Mouse (Mus musculus): Measurements from ENCODE around the gene Cxcl16. TPM values are rescaled to one million over a fixed set of nuclear protein-coding genes. Genes with fewer than 3 reads are reported as not detected.
"Not testable (repeated sequence)": the region's sequence is repeated elsewhere in the genome, so short reads cannot be mapped to it uniquely, and the experiment has no call there.

Cxcl16 gene
- polyA plus RNA-seq, 1 experiment from 2014 or later = 10.4 TPM

DNA sequence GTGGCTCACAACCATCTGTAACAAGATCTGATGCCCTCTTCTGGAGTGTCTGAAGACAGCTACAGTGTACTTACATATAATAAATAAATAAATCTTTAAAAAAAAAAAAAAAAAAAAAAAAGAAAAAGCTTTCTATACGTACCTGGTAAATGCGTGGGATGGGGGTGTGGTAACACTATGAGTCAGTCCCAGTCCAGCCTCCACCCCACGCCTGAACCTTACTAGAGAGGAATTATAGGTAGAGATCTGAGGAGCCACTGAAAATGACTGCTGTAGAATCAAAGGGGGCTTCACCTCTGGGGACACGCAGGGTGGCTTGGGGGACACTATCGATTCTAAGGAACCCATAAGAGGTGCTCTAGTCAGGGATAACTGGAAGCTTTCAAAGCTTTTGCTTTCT, 13.5 kb upstream of the Cxcl16 start:
- WGBS = 86% methylated on average over 5 of the region's 5 CpGs
- not testable (repeated sequence) for H3K27ac ChIP-seq; H3K36me3 ChIP-seq; H3K4me1 ChIP-seq (replicated peaks); H3K9ac ChIP-seq; H3K9me3 ChIP-seq; H3K27me3 ChIP-seq (replicated peaks); H3K4me3 ChIP-seq (replicated peaks); ATAC-seq; H3K4me2 ChIP-seq (replicated peaks)

DNA sequence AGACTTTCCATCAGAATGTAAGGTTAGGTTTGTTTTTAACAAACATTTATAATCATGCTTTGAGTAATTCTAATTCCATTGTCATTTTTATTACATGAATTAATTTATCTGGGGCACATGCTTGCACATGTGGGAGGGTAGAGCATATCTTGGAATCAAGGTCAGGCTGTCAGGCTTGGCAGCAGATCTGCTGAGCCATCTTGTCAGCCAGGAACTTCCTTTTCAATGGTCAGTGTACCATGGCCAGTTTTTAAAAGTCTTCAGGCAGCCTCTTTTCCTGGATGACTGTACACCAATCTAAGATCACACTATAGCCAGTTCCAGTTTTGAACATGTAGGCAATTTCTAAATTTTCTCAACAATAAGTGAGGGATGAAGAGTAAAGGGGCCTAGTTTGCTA, 12.9 kb upstream of the Cxcl16 start:
- no peaks in the 10 kb centered on the region for H3K9me3 ChIP-seq
- ATAC-seq = no peak

DNA sequence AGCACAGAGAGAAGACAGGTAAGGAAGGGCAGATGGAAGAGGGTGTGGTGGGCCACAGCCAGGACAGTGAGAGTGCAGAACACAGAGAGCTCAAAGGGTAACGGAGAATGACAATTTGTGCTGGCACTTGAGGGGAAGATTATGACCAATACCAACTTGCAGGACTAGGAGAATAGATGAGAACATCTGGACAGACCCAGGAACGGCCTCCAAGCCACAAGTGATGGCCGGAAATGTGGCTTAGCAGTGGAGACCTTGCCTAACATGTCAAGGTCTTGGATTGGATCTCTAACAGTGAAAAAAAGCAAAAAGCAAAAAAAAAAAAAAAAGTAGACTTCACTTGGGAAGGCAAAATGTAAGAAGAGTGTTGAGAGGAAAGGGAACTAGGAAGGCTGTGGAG, 10.0 kb upstream of the Cxcl16 start:
- no peak overlapping the region for H3K4me2 ChIP-seq (replicated peaks)
- no peaks in the 10 kb centered on the region for H3K9me3 ChIP-seq
- no peak overlapping the region for H3K9ac ChIP-seq
- H3K36me3 ChIP-seq = no peaks in the 10 kb centered on the region
- ATAC-seq = no peak
- H3K27me3 ChIP-seq (replicated peaks) = peaks cover 3% of the 10 kb centered on the region
- WGBS = 86% methylated on average over 3 of the region's 3 CpGs
- peaks cover 10% of the 10 kb centered on the region for H3K4me1 ChIP-seq (replicated peaks)
- no peak overlapping the region for H3K27ac ChIP-seq
- no peak overlapping the region for H3K4me3 ChIP-seq (replicated peaks)

More for the DNA sequence above, 12.9 kb upstream of the Cxcl16 start:
- Histone ChIP-seq H3K27ac (no peak overlapping the region), H3K4me2 (replicated peaks) (no peak overlapping the region), H3K36me3 (no peaks in the 10 kb centered on the region), H3K4me1 (replicated peaks) (peaks cover 4% of the 10 kb centered on the region; the same call in 1 of the 2 replicates), H3K4me3 (replicated peaks) (no peak overlapping the region), H3K27me3 (replicated peaks) (no peaks in the 10 kb centered on the region), H3K9ac (no peak overlapping the region)

DNA sequence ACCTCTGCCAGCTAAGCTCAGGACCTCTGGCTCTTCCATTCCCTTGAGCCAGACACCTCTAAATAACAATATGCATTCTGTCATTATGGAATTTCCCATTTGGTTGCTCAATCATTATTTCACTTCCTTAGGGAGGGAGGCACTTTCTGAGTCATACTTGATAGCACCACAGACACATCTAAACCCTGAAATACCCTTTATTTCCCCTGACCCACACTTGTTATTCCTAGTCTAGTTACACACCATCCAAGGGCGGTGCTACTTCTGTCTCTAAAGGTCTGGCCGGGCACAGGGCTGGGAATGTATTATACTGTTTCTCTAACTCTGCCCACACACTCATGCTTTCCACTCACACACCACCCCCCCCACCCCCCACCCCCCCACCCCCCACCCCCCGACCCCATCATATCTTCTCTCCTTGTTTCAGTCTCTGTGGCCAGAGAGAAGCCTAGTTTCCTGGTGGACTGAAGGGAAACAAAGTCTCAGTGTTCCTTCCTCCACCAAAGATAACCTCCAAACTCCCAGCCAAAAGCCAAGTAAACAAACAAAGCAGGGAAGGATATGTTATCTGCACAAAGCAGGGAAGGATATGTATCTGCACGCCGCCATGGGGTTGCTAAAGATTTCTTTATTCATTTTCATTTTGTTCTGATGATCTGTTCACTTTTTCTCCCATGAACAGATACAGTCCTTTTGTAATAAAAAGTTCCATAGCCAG, 8.3 kb upstream of the Cxcl16 start:
- no peak for ATAC-seq
- WGBS = 69% methylated on average over 5 of the region's 5 CpGs

DNA sequence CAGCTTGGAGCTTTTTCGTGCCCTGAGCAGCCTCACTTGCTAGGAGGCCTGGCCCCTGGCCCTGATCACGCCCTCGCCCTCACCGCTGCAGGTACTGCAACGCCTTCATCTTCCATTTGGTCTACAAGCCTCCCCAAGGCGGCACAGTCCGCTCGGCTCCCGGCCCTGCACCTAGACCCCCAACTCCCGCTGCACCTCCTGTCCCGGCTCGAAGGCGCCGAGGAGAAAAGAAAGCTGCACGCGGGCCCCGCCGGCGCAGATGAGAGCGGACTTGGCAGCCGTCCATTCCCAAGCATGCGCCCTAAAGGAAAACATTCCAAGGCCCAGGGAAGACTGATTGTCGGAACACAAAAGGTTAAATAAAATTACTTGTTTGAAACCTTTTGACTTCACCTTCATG, 6.0 kb upstream of the Cxcl16 start:
- peaks cover 6% of the 10 kb centered on the region for H3K27me3 ChIP-seq (replicated peaks)
- H3K36me3 ChIP-seq = no peaks in the 10 kb centered on the region
- H3K27ac ChIP-seq = 0 out of 2 replicates have a peak overlapping the region, but pooled peaks have one; percentile 29
- no peaks in the 10 kb centered on the region for H3K9me3 ChIP-seq
- peaks cover 10% of the 10 kb centered on the region for H3K4me1 ChIP-seq (replicated peaks)
- H3K4me2 ChIP-seq (replicated peaks) = peak overlapping the region; percentile 66
- H3K4me3 ChIP-seq (replicated peaks) = peak overlapping the region; percentile 30
- ATAC-seq = no peak
- peak overlapping the region; percentile 24; the same call in 1 of the 2 replicates for H3K9ac ChIP-seq
- WGBS = 10% methylated on average over 23 of the region's 23 CpGs

More for the DNA sequence above, 8.3 kb upstream of the Cxcl16 start:
- H3K27me3 ChIP-seq (replicated peaks) = peaks cover 5% of the 10 kb centered on the region
- H3K4me2 ChIP-seq (replicated peaks) = no peak overlapping the region
- no peaks in the 10 kb centered on the region for H3K36me3 ChIP-seq
- peaks cover 10% of the 10 kb centered on the region for H3K4me1 ChIP-seq (replicated peaks)
- H3K4me3 ChIP-seq (replicated peaks) = no peak overlapping the region
- no peaks in the 10 kb centered on the region for H3K9me3 ChIP-seq
- H3K27ac ChIP-seq = 0 out of 2 replicates have a peak overlapping the region, but pooled peaks have one; percentile 41
- no peak overlapping the region for H3K9ac ChIP-seq

DNA sequence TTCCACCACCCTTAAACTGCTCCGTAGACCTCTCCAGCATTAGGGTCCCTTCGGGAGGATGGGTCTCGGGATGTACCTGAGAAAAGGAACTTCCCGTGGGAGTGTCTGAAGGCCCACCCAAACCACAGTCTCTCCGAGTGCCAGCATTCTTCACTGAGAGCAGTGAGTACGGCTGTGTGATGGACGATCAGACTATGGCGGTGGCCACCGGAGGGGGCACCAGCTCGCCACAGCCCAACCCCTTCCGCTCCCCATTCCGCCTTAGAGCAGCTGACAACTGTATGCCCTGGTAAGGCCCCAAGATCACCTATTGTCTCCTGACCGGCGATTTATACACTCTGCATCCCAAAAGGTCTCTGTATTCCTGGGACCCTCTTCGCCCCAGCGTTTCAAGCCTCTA, 5.4 kb upstream of the Cxcl16 start:
- Histone ChIP-seq H3K9ac (no peak overlapping the region), H3K4me2 (replicated peaks) (peak overlapping the region; percentile 66), H3K9me3 (no peaks in the 10 kb centered on the region), H3K4me3 (replicated peaks) (peak overlapping the region; percentile 30), H3K27me3 (replicated peaks) (peaks cover 9% of the 10 kb centered on the region), H3K27ac (no peak overlapping the region), H3K4me1 (replicated peaks) (peaks cover 10% of the 10 kb centered on the region), H3K36me3 (no peaks in the 10 kb centered on the region)
- 36% methylated on average over 16 of the region's 16 CpGs for WGBS
- no peak for ATAC-seq

DNA sequence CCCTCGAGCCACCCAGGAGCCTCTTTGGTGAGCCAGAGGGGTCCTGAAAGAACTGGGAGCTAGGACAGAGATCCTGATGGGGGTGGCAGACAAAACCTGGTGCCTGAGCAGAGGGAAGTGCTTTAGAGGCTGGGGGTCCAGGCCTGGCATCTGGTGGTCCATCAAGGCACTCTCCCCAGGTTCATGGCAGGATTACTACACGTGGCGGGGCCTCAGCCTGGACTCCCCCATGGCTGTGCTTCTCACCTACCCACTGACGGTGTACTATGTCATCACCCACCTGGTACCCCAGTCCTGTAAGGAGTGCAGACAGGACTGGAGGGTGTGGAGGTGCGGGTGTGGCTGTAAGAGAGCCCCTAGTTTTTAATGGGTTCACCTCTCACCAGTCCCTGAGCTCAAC, 4.2 kb upstream of the Cxcl16 start:
- Histone ChIP-seq H3K36me3 (no peaks in the 10 kb centered on the region), H3K27me3 (replicated peaks) (peaks cover 9% of the 10 kb centered on the region), H3K4me3 (replicated peaks) (no peak overlapping the region), H3K9ac (no peak overlapping the region), H3K9me3 (no peaks in the 10 kb centered on the region), H3K4me1 (replicated peaks) (peaks cover 18% of the 10 kb centered on the region), H3K27ac (no peak overlapping the region), H3K4me2 (replicated peaks) (no peak overlapping the region)
- 88% methylated on average over 5 of the region's 5 CpGs for WGBS
- ATAC-seq = no peak

DNA sequence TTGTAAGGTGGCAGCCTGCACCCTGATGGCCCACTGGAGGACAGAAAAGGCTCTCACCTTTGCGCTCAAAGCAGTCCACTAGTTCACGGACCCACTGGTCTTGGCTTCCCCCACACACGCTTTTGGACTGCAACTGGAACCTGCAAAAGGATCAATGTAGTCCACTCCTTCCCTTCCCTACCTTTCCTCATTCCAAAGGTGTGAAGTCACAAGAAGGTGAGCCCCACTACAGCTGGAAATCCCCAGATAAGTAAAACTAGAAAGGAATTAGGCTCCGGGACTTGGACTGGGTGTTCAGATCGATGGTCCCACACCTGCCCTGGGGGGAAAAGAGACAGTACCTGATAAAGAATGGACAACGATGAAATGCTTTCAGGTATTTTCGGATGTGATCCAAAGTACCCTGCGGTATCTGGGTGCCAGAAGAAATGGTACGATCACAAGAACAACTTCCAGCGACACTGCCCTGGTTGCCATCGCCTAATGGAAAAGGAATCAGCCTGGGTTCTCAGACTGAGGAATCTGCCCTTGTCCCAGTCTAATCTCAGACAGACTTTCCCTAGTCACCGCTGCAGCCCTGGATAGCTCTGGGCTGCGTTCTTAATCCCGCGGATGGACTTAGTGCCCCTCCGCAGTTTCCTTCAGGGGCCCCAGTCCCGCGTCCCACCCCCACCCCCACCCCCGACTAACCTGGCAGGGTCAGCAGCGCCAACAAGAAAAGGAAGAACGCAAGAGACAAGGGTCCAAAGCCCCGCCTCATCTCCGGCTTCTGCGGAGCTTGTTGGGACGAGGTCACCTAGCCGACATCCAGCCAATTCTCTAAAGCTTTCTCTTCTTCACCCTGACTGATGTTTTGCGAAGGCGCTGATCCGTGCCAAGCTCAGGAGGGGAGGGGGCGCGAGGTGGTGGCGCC, 840 bp downstream of the Cxcl16 start, which contains the start of gene Zmynd15:
Gene Zmynd15, plus strand, starts transcription at position 746 of the 913 bp plus-strand sequence.
- Histone ChIP-seq H3K4me3 (replicated peaks) (peak within 1 kb of the TSS; percentile 52), H3K36me3 (no peaks in the 10 kb centered on the region), H3K9ac (peak within 1 kb of the TSS; percentile 56), H3K9me3 (no peaks in the 10 kb centered on the region), H3K4me1 (replicated peaks) (peaks cover 14% of the 10 kb centered on the region), H3K4me2 (replicated peaks) (peak within 1 kb of the TSS; percentile 95), H3K27me3 (replicated peaks) (peaks cover 8% of the 10 kb centered on the region; the same call in 1 of the 2 replicates), H3K27ac (no peak within 1 kb of the TSS)
- ATAC-seq = peak; percentile 15; the same call in 1 of the 2 replicates
- 13% methylated on average over 31 of the region's 32 CpGs for WGBS

DNA sequence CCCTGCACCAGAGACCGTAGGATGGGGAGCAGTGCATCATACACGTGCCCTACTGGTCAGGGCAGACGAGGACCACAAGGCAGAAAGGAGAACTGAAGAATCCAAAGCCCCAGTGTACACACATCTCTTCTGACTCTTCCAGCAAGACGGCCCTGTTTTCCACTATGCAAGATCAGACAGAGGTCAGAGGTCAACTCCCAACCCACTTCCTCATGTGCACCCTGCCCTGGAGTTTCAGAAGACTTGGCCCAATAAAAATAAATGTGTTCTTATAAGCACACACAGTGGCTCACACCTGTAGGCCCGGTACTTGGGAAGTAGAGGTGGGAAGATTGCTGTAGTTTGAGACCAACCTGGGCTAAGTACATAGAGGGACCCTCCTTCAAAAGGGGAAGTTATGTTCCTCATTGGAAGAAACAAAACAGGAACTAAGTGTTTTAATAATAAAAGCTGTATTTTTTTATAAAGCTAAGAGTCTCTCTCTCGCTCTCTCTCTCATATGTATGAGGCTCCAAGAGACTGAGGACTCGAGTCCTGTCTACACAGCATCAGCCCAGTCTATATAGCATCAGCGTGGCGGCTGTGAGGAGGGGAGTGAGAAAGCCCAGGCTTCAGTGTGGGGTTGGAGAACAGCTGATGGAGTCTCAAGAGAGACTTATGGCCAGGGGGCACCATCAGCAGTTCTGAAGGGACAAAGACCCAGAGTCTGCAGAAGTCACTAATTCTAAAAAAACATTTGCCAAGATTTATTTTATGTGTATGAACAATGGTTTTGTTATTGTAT, 6.3 kb downstream of the Cxcl16 start:
- WGBS = 83% methylated on average over 9 of the region's 9 CpGs

DNA sequence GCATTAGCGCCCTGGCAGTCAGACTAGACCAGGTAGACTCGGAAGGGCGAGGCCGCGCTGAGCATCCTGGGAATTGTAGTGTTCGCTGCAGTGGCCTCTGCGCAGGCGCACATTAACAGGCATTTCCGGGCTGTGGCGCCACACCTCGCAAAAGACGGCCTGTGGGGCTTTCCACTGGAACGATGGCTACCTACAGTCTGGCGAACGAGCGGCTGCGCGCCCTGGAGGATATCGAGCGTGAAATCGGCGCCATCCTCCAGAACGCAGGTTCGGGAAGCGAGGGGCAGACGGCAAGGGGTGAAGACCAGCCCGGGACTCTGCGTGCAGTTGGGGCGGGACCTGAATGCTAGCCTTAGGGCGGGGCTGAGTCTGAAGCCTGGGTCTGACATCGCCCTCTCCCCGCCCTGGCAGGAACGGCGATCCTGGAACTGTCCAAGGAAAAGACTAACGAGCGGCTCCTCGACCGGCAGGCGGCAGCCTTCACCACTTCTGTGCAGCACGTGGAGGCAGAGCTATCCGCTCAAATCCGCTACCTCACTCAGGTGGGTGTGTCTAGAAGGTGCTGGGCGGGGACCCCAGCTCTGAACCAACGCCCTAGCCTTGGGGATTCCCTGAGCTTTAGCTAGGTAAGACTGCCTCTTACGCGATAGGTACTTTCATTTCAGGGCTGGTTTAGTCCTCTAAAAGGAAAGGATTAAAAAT, 7.8 kb downstream of the Cxcl16 start, which contains the start of gene Med11:
Gene Med11, plus strand, starts transcription at position 123 of the 702 bp plus-strand sequence.
- H3K9ac ChIP-seq = peak within 1 kb of the TSS; percentile 75
- peak; percentile 99 for ATAC-seq
- H3K9me3 ChIP-seq = no peaks in the 10 kb centered on the region
- peak within 1 kb of the TSS; percentile 73 for H3K4me3 ChIP-seq (replicated peaks)
- H3K27me3 ChIP-seq (replicated peaks) = no peaks in the 10 kb centered on the region
- peak within 1 kb of the TSS; percentile 99 for H3K27ac ChIP-seq
- H3K4me1 ChIP-seq (replicated peaks) = peaks cover 9% of the 10 kb centered on the region
- WGBS = under 1% methylated on average over 46 of the region's 46 CpGs
- H3K4me2 ChIP-seq (replicated peaks) = peak within 1 kb of the TSS; percentile 79
- H3K36me3 ChIP-seq = no peaks in the 10 kb centered on the region

More for the DNA sequence above, 6.3 kb downstream of the Cxcl16 start:
- Histone ChIP-seq H3K9me3 (no peaks in the 10 kb centered on the region), H3K9ac (no peak overlapping the region), H3K4me3 (replicated peaks) (no peak overlapping the region), H3K27ac (no peak overlapping the region), H3K36me3 (no peaks in the 10 kb centered on the region), H3K4me1 (replicated peaks) (peaks cover 10% of the 10 kb centered on the region), H3K4me2 (replicated peaks) (peak overlapping the region; percentile 79), H3K27me3 (replicated peaks) (no peaks in the 10 kb centered on the region)
- no peak for ATAC-seq

DNA sequence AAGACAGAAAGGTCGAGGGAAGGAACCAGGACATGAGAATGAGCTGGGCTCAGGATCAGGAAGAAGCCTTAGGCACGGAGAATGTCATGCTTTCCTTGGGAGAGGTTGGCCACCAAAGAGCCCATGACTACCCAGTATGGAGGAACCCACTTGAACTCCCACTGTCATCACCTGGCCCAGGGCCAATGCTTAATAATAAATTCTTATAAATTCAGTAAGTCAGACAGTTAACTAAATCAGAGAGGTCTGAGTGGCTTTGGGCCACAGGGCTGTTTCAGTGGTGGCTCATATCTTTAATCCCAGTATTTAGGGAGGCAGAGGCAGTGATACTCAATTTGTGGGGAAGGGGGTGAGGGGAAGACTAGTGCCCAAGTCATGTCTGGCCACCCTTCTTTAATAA, 8.9 kb downstream of the Cxcl16 start:
- no peak overlapping the region for H3K4me3 ChIP-seq (replicated peaks)
- H3K4me1 ChIP-seq (replicated peaks) = peaks cover 9% of the 10 kb centered on the region
- no peak overlapping the region for H3K9ac ChIP-seq
- no peaks in the 10 kb centered on the region for H3K27me3 ChIP-seq (replicated peaks)
- H3K36me3 ChIP-seq = no peaks in the 10 kb centered on the region
- ATAC-seq = no peak
- H3K27ac ChIP-seq = no peak overlapping the region
- peak overlapping the region; percentile 79; the same call in 1 of the 2 replicates for H3K4me2 ChIP-seq (replicated peaks)
- H3K9me3 ChIP-seq = no peaks in the 10 kb centered on the region
- WGBS = 86% methylated on average over 2 of the region's 2 CpGs

All from intestine, embryonic 15.5 days (tissue).